Mouse (Mus musculus): ENCODE measurements around the gene Fer1l4.

Gene Fer1l4

DNA sequence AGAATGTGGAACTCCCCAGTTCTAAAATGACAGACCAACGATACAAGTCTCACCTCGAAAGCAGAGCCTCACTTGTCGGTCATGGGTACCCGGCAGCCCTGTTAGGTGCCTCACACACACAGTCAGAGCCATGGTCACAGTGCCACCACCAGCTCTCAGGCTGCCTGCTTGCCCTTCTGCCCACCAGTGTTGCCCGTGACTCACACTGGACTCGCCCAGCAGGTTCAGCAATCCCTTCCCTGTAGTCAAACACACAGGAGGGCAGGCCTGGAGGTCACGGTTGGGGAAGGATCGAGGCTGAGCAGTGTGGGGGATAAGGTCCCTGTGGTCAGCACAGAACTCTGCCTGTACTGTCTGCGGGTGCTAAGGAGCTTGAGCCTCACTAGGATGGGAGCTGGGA is at the start of gene Fer1l4:
TSS of gene Fer1l4 (minus strand) at position 132 of the 400 bp plus-strand sequence.
- no peak for DNase-seq (ENCODE audit: low spot score in 2 of 2)

DNA sequence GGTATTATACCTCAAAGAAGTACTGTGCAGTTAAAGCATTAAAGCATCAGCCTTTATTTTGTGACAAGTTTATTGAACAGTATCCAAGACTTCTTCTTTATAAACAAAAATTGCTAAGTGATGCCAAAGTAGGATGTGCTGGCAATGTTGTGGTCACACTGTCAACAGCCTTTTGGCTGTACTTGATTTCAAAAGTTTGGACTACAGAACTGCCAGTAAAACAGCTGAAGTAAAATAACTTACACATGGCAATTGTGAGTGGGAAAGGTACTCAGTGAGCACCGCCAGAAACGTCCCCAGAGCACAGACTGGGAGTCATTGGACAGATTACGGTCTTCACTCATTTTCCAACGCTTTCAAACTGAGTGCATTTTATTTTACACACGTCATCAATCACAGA is 39.2 kb upstream of the Fer1l4 start:
- DNase-seq (ENCODE audit: low spot score in 2 of 2) = no peak

DNA sequence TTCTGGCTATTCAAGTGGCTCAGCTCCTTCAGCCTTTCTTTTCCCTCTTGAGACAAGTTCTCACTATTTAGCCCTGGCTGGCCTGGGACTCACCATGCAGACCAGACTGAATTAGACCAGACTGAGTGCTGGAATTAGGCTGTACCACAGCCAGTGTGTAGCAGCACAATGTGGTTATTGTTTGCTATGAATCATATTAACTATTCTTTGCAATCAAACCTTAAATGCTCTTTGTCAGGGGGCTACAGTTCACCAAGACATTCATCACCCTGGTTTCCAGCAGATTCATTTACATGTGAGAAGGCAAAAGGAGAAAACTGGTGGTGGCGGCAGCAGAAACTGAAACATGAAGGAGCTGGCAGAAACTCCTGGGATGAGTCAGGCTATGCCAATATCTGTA is 37.1 kb upstream of the Fer1l4 start:
- peak in 1 of 2 experiments; percentile 44 for DNase-seq (ENCODE audit: low spot score in 2 of 2)

DNA sequence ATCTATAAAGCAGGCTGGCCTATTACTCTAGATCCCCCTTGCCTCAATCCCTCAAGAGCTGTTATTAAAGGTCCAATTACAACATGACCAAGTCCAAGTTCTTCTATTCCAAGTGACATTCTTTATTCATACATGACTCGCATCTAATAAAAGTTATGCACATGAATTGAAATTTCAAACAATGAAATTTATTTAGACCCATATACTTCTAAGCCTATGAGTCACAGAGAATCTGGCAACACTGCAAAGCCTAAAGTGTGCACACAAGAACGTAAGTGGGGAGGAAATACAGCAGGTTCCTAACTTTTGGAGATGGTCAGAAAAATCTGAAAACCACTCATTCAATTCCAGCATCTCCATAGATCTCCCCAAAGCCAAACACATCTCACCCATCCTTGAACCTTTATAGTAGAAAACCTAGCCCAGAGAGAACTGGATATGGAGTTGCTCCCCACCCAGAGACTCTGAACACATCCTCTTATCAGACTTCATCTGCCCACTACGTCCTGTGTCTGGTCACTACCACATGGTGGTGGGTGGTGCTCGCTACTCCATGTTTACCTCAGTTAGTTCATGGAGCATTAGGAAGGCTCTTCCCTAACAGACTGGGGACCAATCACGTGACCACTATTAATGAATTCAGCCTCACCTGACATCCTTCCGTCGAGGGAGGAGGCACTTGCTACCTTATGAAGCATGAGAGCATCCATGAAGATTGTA is 34.8 kb upstream of the Fer1l4 start:
- DNase-seq (ENCODE audit: low spot score in 2 of 2) = no peak

DNA sequence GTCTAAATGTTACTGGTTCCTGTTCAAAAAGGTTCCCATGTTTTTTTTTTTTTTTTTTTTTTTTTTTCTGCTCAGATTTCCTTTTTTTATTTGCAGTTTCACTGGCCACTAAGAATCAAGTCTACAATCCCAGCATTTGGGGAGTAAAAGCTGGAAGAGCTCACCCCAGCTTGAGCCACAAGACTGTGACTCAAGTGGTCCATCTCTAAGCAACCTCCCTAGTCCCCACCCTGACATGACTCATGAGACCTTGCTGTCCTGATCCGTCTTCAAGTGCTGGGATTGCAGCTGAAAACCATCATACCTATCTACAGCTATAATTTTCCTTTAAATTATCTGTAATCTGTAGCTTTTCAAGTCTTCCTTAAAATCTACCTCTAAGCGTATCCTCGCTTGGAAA is 31.8 kb upstream of the Fer1l4 start:
- no peak for DNase-seq (ENCODE audit: low spot score in 2 of 2)

DNA sequence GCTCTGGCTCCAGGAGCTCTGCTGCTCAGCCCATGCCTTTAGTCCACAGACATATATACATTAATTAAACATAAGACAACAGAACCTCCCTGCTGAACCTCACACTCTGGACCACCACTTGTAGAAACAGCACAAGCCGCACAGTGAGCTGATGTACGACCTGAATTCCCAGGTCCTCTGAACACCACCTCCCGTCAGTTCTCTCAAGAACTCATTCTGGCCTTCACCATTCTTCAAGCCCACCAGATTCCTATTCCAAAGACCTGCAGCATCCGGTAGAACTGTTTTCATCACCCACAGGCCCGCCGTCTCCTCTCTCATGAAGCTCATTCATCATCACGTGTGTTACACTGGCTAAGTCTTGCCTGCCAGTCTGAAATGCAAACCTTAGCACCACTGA is 27.6 kb upstream of the Fer1l4 start:
- no peak for DNase-seq (ENCODE audit: low spot score in 2 of 2)

DNA sequence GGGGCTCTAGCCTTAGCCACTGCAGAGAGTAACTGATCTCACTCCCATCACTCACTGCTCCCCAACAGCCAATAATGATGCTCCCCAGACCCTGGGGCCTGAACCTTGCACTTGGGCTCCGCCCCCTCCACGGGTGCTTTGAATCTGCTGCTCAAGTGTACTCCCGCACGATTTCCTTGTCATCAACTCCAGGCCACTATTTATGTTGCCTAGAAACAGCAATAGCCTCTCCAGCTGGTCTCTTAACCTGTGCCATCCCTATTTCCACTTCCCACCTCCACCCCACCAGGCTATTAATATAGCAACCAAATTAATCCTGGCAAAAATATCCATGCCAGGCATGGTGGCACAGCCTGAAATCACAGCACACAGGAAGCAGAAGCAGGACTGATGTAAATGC is 26.9 kb upstream of the Fer1l4 start:
- DNase-seq (ENCODE audit: low spot score in 2 of 2) = no peak

DNA sequence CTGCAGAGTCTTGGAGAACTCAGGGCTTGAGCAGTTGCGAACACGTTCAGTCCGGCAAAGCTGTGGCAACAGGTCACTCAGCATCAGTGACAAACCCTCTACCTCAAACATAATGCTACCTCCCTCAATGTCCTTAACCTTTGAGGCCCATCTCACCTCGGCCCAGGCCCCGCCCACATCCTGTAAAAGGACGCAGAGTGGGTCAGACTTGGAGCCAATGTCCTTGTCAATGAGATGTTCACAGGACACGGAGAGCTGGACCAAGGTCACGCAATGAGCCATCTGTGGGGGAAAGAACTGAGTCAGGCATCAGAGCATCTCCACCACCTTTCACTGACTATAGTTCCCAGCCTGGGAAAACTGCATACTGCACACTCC is 26.4 kb upstream of the Fer1l4 start:
- DNase-seq (ENCODE audit: low spot score in 2 of 2) = no peak

DNA sequence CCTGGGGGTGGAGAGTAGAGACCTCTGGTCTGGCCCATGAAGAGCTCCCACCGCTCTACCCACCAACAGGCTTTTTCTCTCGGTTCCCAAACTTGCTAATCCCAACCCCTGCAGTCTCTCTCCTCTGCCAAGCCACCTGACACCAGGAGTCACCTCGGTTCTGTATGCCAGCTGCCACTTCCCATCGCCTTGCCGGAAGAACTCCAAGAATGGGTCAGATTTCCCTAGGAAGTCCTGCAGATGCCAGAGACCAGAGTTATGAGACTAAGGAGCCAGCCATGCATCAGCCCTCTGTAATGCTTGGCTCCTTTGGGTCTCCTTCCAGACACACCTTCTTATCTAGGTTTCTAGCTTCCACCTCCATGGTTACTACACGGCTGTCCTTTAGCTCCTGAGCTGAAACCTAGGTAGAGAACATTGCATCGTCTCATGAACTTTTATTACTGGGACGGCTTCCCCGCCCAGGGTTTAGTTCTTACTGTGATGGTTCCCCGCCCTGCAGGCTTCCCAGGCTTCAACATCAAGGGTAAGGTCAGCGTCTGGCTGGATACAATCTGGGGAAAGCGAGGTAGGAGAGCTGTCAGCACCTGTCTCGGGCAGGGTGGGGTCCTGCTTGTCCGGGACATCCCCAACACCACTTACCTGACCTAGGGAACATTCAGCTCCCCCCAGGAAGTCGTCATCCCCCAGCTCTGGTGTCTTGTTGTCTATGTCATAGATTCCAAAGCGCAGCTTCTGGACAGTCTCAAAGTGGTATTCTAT is 25.9 kb upstream of the Fer1l4 start:
- DNase-seq (ENCODE audit: low spot score in 2 of 2) = no peak

DNA sequence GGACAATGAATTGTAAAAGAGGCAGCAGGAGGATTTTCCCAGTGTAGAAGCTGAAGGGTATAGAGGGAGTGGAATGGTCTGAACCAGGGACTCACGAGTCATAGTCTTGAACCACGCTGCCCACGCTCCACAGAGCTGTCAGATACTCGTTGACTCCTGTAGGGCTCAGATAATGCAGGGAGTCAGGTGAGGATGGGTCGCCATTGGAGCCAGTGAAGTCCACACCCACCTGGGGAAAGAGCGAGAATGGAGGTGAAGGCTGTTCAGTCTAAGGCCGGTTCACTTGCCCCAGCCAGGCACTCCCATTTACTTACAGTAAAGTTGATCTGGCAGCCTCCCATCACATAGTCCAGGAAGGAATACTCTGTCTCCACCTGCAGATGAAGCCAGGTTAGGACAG is 24.7 kb upstream of the Fer1l4 start:
- no peak for DNase-seq (ENCODE audit: low spot score in 2 of 2)

DNA sequence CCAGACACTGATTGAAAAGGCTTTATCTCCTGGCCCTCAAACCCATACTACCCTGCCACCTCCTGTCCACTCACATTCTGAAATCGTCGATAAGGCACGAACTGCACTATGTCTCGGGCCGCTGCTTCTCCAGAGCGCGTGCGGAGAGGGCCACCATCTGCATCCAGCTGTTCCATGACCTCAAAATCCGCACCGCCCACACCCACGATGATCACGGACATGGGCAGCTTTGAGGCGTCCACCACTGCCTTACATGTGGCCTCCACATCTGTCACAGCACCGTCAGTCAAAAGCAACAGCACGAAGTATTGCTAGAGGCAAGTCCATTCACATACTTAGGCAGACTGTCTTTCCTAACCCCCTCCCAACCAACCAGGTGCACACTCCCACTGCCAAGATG is 21.0 kb upstream of the Fer1l4 start:
- no peak for DNase-seq (ENCODE audit: low spot score in 2 of 2)

DNA sequence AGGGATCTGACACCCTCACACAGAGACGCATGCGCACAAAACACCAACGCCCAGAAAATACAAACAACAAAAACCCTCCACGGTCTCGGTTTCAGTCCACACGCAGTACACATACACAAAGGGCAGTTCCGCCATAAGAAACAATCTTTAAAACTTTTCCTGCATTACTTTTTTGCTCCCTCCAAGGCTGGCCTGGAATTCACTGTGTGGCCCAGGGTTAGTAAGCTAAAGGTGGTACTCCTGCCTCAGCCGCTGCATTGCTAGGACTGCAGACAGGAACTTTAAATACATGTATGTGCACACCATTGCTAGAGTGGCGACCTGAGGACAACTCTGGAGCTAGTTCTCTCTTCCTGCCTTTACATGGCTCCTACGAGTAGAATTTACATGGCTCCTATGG is 18.5 kb upstream of the Fer1l4 start:
- no peak for DNase-seq (ENCODE audit: low spot score in 2 of 2)

DNA sequence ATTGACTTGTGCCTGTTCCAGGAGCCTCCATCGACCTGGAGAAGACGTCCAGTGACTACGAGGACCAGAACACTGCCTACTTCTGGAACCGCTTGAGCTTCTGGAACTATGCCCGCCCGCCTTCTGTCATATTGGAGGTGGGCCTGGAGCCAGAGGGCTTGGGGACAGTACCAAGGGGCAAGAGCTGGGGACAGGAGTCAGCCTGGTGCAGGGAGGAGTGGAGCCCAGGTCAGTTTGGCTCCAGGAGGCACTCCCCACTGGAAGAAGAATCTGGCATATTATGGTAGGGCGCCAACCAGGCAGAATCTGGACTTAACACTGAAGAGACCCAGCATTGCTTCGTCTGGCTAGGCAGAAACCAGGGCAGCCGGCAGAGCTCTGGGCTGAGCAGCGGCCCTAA is 15.2 kb upstream of the Fer1l4 start:
- no peak for DNase-seq (ENCODE audit: low spot score in 2 of 2)

DNA sequence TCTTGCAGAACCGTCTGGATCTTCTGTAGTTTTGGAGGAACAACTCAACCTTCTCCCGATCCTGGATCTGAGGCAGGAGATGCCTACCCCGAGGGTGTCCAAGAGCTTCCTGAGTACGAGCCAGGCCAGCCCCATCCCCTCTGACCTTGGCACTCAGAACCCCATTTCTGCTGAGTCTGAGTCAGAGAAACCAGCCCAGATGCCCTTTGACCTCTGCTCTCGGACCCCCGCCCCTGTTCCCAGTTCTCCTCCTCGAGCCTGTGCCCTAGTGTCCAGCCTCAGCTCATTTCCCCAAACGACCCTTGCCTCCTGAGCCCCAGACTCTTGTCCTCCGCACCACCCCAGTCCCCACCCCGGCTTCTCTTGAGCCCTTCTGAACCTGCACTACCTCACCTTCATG is 13.4 kb upstream of the Fer1l4 start:
- DNase-seq (ENCODE audit: low spot score in 2 of 2) = no peak

DNA sequence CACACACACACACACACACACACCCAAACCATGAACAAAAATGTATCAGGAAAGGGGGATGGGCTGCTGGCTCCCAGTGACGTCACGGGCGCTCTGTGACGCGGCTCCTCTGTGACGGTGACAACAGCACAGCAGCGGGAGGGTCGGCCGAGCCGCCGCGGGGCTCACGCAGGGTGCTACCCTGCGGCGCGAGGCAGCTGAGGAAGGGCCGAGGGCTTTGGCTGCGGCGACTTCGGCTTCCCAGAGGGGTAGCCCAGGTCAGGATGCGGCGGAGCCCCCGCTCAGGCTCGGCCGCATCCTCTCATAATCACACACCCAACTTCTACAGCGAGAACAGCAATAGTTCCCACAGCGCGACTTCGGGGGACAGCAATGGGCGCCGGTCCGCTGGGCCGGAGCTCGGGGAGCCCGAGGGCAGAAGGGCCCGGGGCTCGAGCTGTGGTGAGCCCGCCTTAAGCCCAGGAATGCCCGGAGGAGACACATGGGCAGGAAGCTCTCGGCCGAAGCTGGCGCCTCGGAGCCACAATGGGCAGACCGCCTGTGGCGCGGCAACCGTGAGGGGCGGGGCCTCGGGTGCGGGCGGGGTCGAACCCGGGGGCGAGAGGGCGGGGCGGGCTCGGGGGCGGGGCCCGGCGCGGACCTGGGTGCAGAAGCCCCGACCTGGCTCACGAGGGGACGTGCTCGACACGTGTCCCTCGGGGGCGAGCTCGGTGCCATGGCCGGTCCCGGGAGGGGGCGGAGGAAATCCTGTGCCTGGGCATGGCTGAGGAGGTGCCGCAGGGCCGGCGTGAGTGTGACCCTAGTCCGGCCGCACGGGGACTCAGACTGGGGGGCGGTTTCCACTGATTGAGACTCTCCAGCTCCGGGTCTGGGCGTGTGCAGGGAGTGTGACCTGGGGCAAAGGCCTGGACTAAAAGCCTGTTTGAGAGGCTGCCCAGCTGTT is 12.6 kb upstream of the Fer1l4 start, which contains the start of gene Spag4:
TSS of gene Spag4 (plus strand) at position 77 of the 943 bp plus-strand sequence.
- peak; percentile 61 to 62 for DNase-seq (ENCODE audit: low spot score in 2 of 2)

DNA sequence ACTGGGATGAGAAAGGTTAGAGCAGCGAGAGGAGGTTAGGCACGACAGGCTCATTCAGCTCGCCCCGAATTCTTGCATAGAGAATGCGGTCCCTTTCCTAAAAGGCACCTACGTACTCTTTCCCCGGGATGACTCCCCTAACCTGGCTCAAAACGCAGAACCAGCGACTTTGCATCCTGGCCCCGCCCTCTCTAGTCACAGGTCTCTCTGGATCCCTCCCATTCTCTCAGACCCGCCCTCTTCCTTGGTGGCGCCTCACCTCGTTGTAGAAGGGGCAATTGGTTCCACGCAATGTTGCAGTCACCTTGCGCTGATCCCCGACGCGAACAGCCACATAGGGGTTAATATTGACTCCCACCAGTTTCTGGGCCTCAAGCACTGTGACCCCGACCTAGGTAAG is 4.8 kb downstream of the Fer1l4 start:
- DNase-seq (ENCODE audit: low spot score in 2 of 2) = no peak

DNA sequence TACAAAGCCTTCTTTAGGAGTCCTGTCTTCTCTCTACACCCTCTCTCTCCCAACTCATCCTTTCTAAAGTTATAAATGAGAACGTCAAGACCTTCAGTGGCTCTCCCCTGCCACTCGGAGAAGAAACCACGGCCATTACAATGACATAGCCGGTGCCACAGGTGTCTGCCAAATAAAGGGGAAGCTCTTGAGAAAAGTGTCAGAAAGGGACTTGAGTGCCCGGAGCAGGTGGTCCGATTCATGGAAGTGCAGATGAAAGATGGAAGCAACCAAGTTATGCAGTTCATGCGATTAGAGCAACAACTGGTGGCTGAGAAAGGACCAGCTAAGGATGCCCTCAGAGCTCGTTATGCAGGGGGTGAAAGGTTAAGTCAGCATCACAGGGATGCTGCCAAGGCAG is 9.8 kb downstream of the Fer1l4 start:
- DNase-seq (ENCODE audit: low spot score in 2 of 2) = no peak

DNA sequence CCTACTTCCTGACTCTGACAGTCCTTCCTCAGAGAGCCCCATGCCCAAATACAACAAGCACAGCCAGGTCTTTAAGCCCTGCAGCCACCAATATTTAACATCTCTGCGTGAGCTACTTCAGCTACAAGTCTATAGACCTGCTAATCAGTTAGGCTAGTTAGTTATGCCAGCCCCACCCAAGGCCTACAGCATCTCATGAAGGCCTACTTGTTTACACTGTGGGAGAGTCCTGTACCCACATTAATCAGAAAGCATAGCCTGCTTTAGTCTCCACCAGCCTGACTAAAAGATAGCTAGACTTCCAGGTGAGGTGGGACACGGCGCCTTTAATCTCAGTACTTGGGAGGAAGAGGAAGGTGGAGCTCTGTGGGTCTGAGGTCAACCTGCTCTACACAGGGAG is 13.4 kb downstream of the Fer1l4 start:
- DNase-seq (ENCODE audit: low spot score in 2 of 2) = no peak

DNA sequence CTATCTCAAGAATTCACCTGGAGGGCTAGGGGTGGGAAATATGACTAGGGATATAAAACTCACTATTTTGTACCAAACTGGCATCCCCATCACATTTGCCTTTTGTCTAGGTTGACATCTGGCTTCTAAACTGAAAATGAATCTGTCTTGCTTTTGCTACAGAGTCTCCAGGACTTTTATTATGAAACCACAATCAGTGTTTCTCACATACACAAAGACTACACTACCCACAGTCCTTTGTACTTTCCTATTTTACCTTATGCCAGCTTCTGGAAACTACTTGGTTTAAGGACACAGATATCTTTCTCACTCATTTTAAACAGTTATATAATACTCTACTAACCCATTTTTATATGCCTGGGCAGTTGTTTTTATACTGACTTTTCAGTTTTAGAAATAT is 27.3 kb downstream of the Fer1l4 start:
- no peak for DNase-seq (ENCODE audit: low spot score in 2 of 2)

DNA sequence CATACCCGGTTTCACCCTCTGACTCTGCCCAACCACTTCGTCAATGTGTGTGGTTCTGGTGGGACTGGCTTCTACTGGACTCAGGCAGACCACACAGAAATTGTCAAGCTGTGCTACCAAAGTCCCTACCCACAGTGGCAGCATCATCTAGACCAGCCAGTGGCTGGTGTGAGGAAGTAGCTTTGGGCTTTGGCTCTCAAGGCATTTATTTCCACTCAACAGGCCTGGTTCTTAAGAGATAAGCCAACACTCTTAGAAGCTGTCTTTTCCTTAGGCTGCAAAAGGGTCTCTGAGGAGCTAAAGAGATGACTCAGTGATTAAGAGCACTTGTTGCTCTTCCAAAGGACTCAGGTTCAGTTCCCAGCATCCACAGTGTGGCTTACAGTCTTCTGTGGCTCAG is 31.0 kb downstream of the Fer1l4 start:
- DNase-seq (ENCODE audit: low spot score in 2 of 2) = no peak

DNA sequence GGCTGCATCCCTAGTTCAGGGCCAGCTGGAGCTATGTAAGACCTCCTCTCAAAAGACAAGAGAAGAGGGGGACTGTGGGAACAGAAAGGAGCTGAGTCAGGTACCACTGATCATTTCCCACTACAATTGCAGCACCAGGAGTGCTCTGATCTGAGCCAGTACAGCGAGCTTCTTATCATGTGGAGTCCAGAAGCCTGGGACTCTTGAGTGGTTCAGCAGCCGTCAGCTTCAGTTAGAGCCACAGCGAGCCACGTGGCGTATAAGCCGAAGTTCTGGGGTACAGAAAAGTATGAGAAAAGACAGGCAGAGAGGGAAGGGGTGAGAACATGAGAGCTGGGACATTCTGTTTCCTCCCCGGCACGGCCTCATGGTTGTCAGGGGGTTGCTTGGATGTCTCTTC is 31.5 kb downstream of the Fer1l4 start:
- no peak for DNase-seq (ENCODE audit: low spot score in 2 of 2)

DNA sequence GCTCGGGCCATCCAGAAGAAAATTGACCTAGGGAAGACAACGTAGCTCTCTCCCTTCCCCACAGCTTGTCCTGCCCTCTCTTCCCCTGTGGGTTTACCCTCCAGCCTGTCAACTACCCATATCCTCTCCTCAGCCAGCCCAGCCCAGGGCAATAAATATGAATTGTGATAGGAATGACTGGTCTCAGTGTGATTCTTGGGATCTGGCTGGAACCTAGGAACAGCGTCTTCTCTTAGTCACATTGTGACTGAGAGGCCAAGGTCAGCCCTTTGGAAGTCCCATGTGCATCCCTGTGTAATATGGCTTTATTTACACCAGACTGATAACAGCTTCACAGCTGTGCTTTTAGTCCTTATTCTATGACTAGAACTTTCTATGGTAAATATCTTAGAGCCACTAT is 34.6 kb downstream of the Fer1l4 start:
- DNase-seq (ENCODE audit: low spot score in 2 of 2) = no peak

All from frontal cortex, postnatal 36 days (tissue).